ENCODE assay signal across 11 mouse cellular contexts in genomic region chr2:31374415-31374814, GRCm38 (mm10).
DNase-seq lines count a peak whose midpoint lies in the region; ATAC-seq lines count a peak whose summit lies in the region.
"Had no signal": no experiment of that assay in that cellular context is flagged by ENCODE, and none has a peak within 500 bp of the region (broad histone marks: within the 10 kb centered on the region; RNA-seq: fewer than 3 reads in every experiment).

No protein-coding gene starts in this region.

- H3K9me3 ChIP-seq in hindbrain, embryonic 16.5 days (ENCODE audit: control insufficient read depth, low read length), result no peaks in the 10 kb centered on the region
- H3K9me3 ChIP-seq in hindbrain, embryonic 10.5 days, result peaks cover 9% of the 10 kb centered on the region
- H3K9me3 ChIP-seq in stomach, embryonic 14.5 days (ENCODE audit: control insufficient read depth, low read depth, low read length), result no peaks in the 10 kb centered on the region

- H3K4me3 ChIP-seq in hindbrain, embryonic 16.5 days (ENCODE audit: low read length), result no peak overlapping the region
- H3K4me3 ChIP-seq in hindbrain, embryonic 10.5 days, result no peak overlapping the region
- H3K4me3 ChIP-seq in stomach, embryonic 14.5 days (ENCODE audit: low read depth, low read length), result no peak overlapping the region
- H3K4me3 ChIP-seq: liver, embryonic 13.5 days; midbrain, embryonic 13.5 days had no signal

- no peak for DNase-seq in hindbrain, embryonic 10.5 days (ENCODE audit: low spot score)
- peak; percentile 18 for DNase-seq in right cerebral cortex, adult 18-20 months
- DNase-seq in right cerebral cortex, postnatal 36 days (ENCODE audit: low spot score in 2 of 2), result no peak
- DNase-seq in heart, postnatal 25 days (ENCODE audit: low spot score), result peak; percentile 46
- no peak for DNase-seq in spleen, postnatal 4 days (ENCODE audit: low spot score in 2 of 2)
- DNase-seq: cerebellum, adult 18-20 months; liver, embryonic 13.5 days had no signal

- intact Hi-C loops in heart, postnatal 25 days (cut with DNase I), result no loop called here

- H3K4me2 ChIP-seq in hindbrain, embryonic 16.5 days (ENCODE audit: low read length), result no peak overlapping the region
- no peak overlapping the region for H3K4me2 ChIP-seq in stomach, embryonic 14.5 days (replicated peaks; ENCODE audit: low read depth, low read length)
- H3K4me2 ChIP-seq: liver, embryonic 13.5 days; midbrain, embryonic 13.5 days had no signal

- WGBS in hindbrain, embryonic 16.5 days, result 69% methylated on average over 1 of the region's 1 CpGs
- 60% methylated on average over 1 of the region's 1 CpGs for WGBS in hindbrain, embryonic 10.5 days
- WGBS in stomach, embryonic 14.5 days, result 71% methylated on average over 1 of the region's 1 CpGs

- H3K36me3 ChIP-seq in hindbrain, embryonic 16.5 days (ENCODE audit: control insufficient read depth, insufficient read depth, low read length), result no peaks in the 10 kb centered on the region
- no peaks in the 10 kb centered on the region for H3K36me3 ChIP-seq in hindbrain, embryonic 10.5 days
- no peaks in the 10 kb centered on the region for H3K36me3 ChIP-seq in stomach, embryonic 14.5 days (ENCODE audit: control insufficient read depth, insufficient read depth, low read length)
- H3K36me3 ChIP-seq: liver, embryonic 13.5 days; midbrain, embryonic 13.5 days had no signal

- no peak overlapping the region for H3K27ac ChIP-seq in hindbrain, embryonic 16.5 days (ENCODE audit: low read depth, low read length)
- H3K27ac ChIP-seq in hindbrain, embryonic 10.5 days, result no peak overlapping the region
- H3K27ac ChIP-seq in stomach, embryonic 14.5 days (ENCODE audit: low read length), result no peak overlapping the region
- H3K27ac ChIP-seq: liver, embryonic 13.5 days; midbrain, embryonic 13.5 days had no signal

- no peaks in the 10 kb centered on the region for H3K27me3 ChIP-seq in hindbrain, embryonic 16.5 days (replicated peaks; ENCODE audit: control insufficient read depth, insufficient read depth, low read length)
- H3K27me3 ChIP-seq in hindbrain, embryonic 10.5 days (ENCODE audit: insufficient read depth, poor library complexity, severe bottlenecking), result no peaks in the 10 kb centered on the region
- no peaks in the 10 kb centered on the region for H3K27me3 ChIP-seq in stomach, embryonic 14.5 days (ENCODE audit: control insufficient read depth, insufficient read depth, low read length)
- H3K27me3 ChIP-seq: liver, embryonic 13.5 days; midbrain, embryonic 13.5 days had no signal

- peak; percentile 40; the same call in 1 of the 2 replicates for ATAC-seq in hindbrain, embryonic 16.5 days
- 0 out of 2 replicates have a peak, but pooled peaks have one; percentile 30 for ATAC-seq in stomach, embryonic 14.5 days (ENCODE audit: insufficient number of reproducible peaks, insufficient read depth, low FRiP score, low read depth)
- ATAC-seq in megakaryocyte, adult 5-6 weeks (ENCODE audit: poor library complexity, severe bottlenecking), result no peak
- ATAC-seq: midbrain, embryonic 13.5 days had no signal

- H3K9ac ChIP-seq in hindbrain, embryonic 16.5 days (ENCODE audit: low read depth, low read length), result no peak overlapping the region
- no peak overlapping the region for H3K9ac ChIP-seq in stomach, embryonic 14.5 days (replicated peaks; ENCODE audit: low read depth, low read length)
- H3K9ac ChIP-seq: liver, embryonic 13.5 days; midbrain, embryonic 13.5 days had no signal

- no peaks in the 10 kb centered on the region for H3K4me1 ChIP-seq in hindbrain, embryonic 16.5 days (ENCODE audit: control insufficient read depth, insufficient read depth, low read depth, low read length)
- peaks cover 5% of the 10 kb centered on the region; the same call in 1 of the 2 replicates for H3K4me1 ChIP-seq in hindbrain, embryonic 10.5 days (replicated peaks)
- H3K4me1 ChIP-seq in stomach, embryonic 14.5 days (ENCODE audit: control insufficient read depth, insufficient read depth, low read length), result no peaks in the 10 kb centered on the region
- H3K4me1 ChIP-seq: liver, embryonic 13.5 days; midbrain, embryonic 13.5 days had no signal

Comparison
In these comparisons a context has a peak if more than half of its experiments do, and no peak if none do; other contexts are left out.
1. DNase-seq: peak in right cerebral cortex, adult 18-20 months (single experiment) and heart, postnatal 25 days (single experiment); none in hindbrain, embryonic 10.5 days (single experiment), right cerebral cortex, postnatal 36 days (0 of 2) and spleen, postnatal 4 days (0 of 2).